Mouse (Mus musculus) CH12.LX (cell line): Measurements from ENCODE around the gene Timd2. TPM values are rescaled to one million over a fixed set of nuclear protein-coding genes. Genes with fewer than 3 reads are reported as not detected.
"Not testable (repeated sequence)": the region's sequence is repeated elsewhere in the genome, so short reads cannot be mapped to it uniquely, and the experiment has no call there.

Experiments
- DNase-seq: peaks from one replicate; pipeline ENCODE4 v3.0.0-alpha.2; 2013; ENCODE audit errors: extremely low read depth
- H3K27ac ChIP-seq: 2 replicates; pipeline ENCODE4 v1.5.1; 2012; ENCODE audit warnings: low read depth, mild to moderate bottlenecking, control low read depth, moderate library complexity; ENCODE audit not compliant: insufficient read depth
- H3K27me3 ChIP-seq: replicated peaks from 2 replicates; pipeline ENCODE3; 2012; ENCODE audit warnings: inconsistent platforms
- H3K36me3 ChIP-seq, 2 experiments: replicated peaks in 1 of 2; 2 replicates each; pipeline versions ENCODE3 to v1.6.1; 2012; ENCODE audit warnings: inconsistent platforms in 1 of 2, low read length in 1 of 2, mild to moderate bottlenecking in 1 of 2, mixed read lengths in 1 of 2, moderate library complexity in 1 of 2; ENCODE audit not compliant: control insufficient read depth in 1 of 2, insufficient read depth in 1 of 2
- H3K4me1 ChIP-seq, 2 experiments: 2 replicates each; pipeline ENCODE4 v1.6.1; 2012; ENCODE audit warnings: inconsistent platforms in 1 of 2, moderate library complexity in 1 of 2; ENCODE audit not compliant: insufficient read depth in 2 of 2, control insufficient read depth in 1 of 2
- H3K4me2 ChIP-seq: 2 replicates; pipeline ENCODE4 v1.6.1; 2012; ENCODE audit warnings: low read depth, mild to moderate bottlenecking, control low read depth; ENCODE audit not compliant: poor library complexity, insufficient read depth, severe bottlenecking
- H3K4me3 ChIP-seq, 3 experiments: fragments of 150-350 bp in 1 of 3; sonication (generic) in 1 of 3; replicated peaks in 1 of 3; 2 replicates each; pipeline versions ENCODE3 to v1.5.1; 2011 to 2012; ENCODE audit warnings: low read depth in 2 of 3, low read length in 2 of 3, mild to moderate bottlenecking in 2 of 3, moderate library complexity in 2 of 3, control low read depth in 1 of 3, improper control_type of control experiment in 1 of 3, inconsistent platforms in 1 of 3, mixed read lengths in 1 of 3; ENCODE audit not compliant: poor library complexity in 1 of 3
- H3K79me2 ChIP-seq: replicated peaks from 2 replicates; pipeline ENCODE4 v1.6.1; 2012; ENCODE audit warnings: mild to moderate bottlenecking, moderate library complexity; ENCODE audit not compliant: control insufficient read depth, poor library complexity, insufficient read depth, severe bottlenecking; ENCODE audit errors: extremely low read depth
- H3K9ac ChIP-seq: 2 replicates; pipeline ENCODE4 v1.6.1; 2012; ENCODE audit warnings: low read depth, mild to moderate bottlenecking, control low read depth, moderate library complexity; ENCODE audit not compliant: insufficient read depth
- H3K9me3 ChIP-seq: replicated peaks from 2 replicates; pipeline ENCODE3; 2012; ENCODE audit warnings: low read length, inconsistent platforms, mixed read lengths
- BHLHE40 ChIP-seq: IDR thresholded peaks from 2 replicates; pipeline ENCODE4 v1.6.1; 2011; ENCODE audit warnings: mild to moderate bottlenecking, low read depth, low read length, improper control_type of control experiment
- E2F4 ChIP-seq: IDR thresholded peaks from 2 replicates; pipeline ENCODE4 v1.6.1; 2011; ENCODE audit warnings: low read depth, low read length, improper control_type of control experiment; ENCODE audit not compliant: insufficient replicate concordance
- ELF1 ChIP-seq: IDR thresholded peaks from 2 replicates; pipeline ENCODE4 v1.6.1; 2014; ENCODE audit warnings: low read depth, mild to moderate bottlenecking, inconsistent platforms, low read length, improper control_type of control experiment
- ETS1 ChIP-seq: conservative IDR thresholded peaks from 2 replicates; pipeline ENCODE4 v1.6.1; 2012; ENCODE audit warnings: low read depth, mild to moderate bottlenecking, inconsistent platforms, low read length, improper control_type of control experiment, moderate library complexity
- GABPA ChIP-seq: IDR thresholded peaks from 2 replicates; pipeline ENCODE4 v1.6.1; 2012; ENCODE audit warnings: low read depth, low read length, improper control_type of control experiment, inconsistent platforms; ENCODE audit not compliant: insufficient replicate concordance
- HCFC1 ChIP-seq: IDR thresholded peaks from 2 replicates; pipeline ENCODE4 v1.6.1; 2012; ENCODE audit warnings: low read depth, mild to moderate bottlenecking, inconsistent platforms, low read length, improper control_type of control experiment
- JUN ChIP-seq: IDR thresholded peaks from 2 replicates; pipeline ENCODE4 v1.6.1; 2011; ENCODE audit warnings: low read depth, mild to moderate bottlenecking, low read length, improper control_type of control experiment, moderate library complexity; ENCODE audit not compliant: insufficient read depth
- JUND ChIP-seq: conservative IDR thresholded peaks from 2 replicates; pipeline ENCODE4 v1.6.1; 2011; ENCODE audit warnings: low read depth, low read length, improper control_type of control experiment
- KAT2A ChIP-seq: IDR thresholded peaks from 2 replicates; pipeline ENCODE4 v1.6.1; 2012; ENCODE audit warnings: low read length, improper control_type of control experiment, inconsistent platforms; ENCODE audit not compliant: insufficient replicate concordance
- MAZ ChIP-seq: IDR thresholded peaks from 2 replicates; pipeline ENCODE4 v1.6.1; 2012; ENCODE audit warnings: low read depth, mild to moderate bottlenecking, inconsistent platforms, low read length, improper control_type of control experiment, moderate library complexity
- MEF2A ChIP-seq: IDR thresholded peaks from 2 replicates; pipeline ENCODE4 v1.6.1; 2014; ENCODE audit warnings: low read depth, mild to moderate bottlenecking, inconsistent platforms, low read length, improper control_type of control experiment, borderline replicate concordance
- MXI1 ChIP-seq: IDR thresholded peaks from 2 replicates; pipeline ENCODE4 v1.6.1; 2011; ENCODE audit warnings: mild to moderate bottlenecking, low read depth, low read length, improper control_type of control experiment
- NRF1 ChIP-seq: IDR thresholded peaks from 2 replicates; pipeline ENCODE4 v1.6.1; 2014; ENCODE audit warnings: low read depth, mild to moderate bottlenecking, inconsistent platforms, low read length, improper control_type of control experiment, moderate library complexity
- PAX5 ChIP-seq: IDR thresholded peaks from 2 replicates; pipeline ENCODE4 v1.6.1; 2012; ENCODE audit warnings: low read length, inconsistent platforms, mixed read lengths
- POLR2A ChIP-seq: IDR thresholded peaks from 2 replicates; pipeline ENCODE4 v1.6.1; 2011; ENCODE audit warnings: low read depth, mild to moderate bottlenecking, improper control_type of control experiment, low read length
- POLR2AphosphoS2 ChIP-seq: IDR thresholded peaks from 2 replicates; pipeline ENCODE4 v1.6.1; 2011; ENCODE audit warnings: low read depth, low read length, improper control_type of control experiment
- RAD21 ChIP-seq: IDR thresholded peaks from 2 replicates; pipeline ENCODE4 v1.6.1; 2011; ENCODE audit warnings: low read depth, mild to moderate bottlenecking, low read length, improper control_type of control experiment, moderate library complexity
- RCOR1 ChIP-seq: conservative IDR thresholded peaks from 2 replicates; pipeline ENCODE4 v1.6.1; 2012; ENCODE audit warnings: low read depth, mild to moderate bottlenecking, inconsistent platforms, low read length, improper control_type of control experiment
- SIN3A ChIP-seq: IDR thresholded peaks from 2 replicates; pipeline ENCODE4 v1.6.1; 2012; ENCODE audit warnings: low read length, improper control_type of control experiment, inconsistent platforms
- TCF12 ChIP-seq: IDR thresholded peaks from 2 replicates; pipeline ENCODE4 v1.6.1; 2014; ENCODE audit warnings: low read depth, mild to moderate bottlenecking, inconsistent platforms, low read length, improper control_type of control experiment
- USF2 ChIP-seq: conservative IDR thresholded peaks from 2 replicates; pipeline ENCODE4 v1.6.1; 2011; ENCODE audit warnings: low read depth, low read length, improper control_type of control experiment
- ZC3H11A ChIP-seq: IDR thresholded peaks from 2 replicates; pipeline ENCODE4 v1.6.1; 2012; ENCODE audit warnings: low read depth, mild to moderate bottlenecking, inconsistent platforms, low read length, improper control_type of control experiment
- ZKSCAN1 ChIP-seq: IDR thresholded peaks from 2 replicates; pipeline ENCODE4 v1.6.1; 2012; ENCODE audit warnings: low read depth, inconsistent platforms, low read length, improper control_type of control experiment, borderline replicate concordance
- ZMIZ1 ChIP-seq: IDR thresholded peaks from 2 replicates; pipeline ENCODE4 v1.6.1; 2012; ENCODE audit warnings: low read depth, mild to moderate bottlenecking, inconsistent platforms, low read length, improper control_type of control experiment
- ZNF384 ChIP-seq: IDR thresholded peaks from 2 replicates; pipeline ENCODE4 v1.6.1; 2012; ENCODE audit warnings: low read depth, low read length, improper control_type of control experiment, inconsistent platforms
- dilution Hi-C: fragments of 300-500 bp; cut with MboI; formaldehyde crosslinking; loops from 2 replicates; pipeline ENCODE4 v1.14.3; 2020; ENCODE audit warnings: low sequenced_read_pairs; ENCODE audit not compliant: extremely low pct_unique_long_range_greater_than_20kb, extremely low pct_ligation_motif_present
- in situ Hi-C: fragments of 300-500 bp; cut with MboI; formaldehyde crosslinking; loops from 3 replicates; pipeline ENCODE4 v1.14.3; 2019; ENCODE audit warnings: low sequenced_read_pairs, low pct_ligation_motif_present, low pct_unique_long_range_greater_than_20kb, mixed read lengths
- polyA plus RNA-seq: library from polyadenylated mRNA; unstranded; fragments of >175 nt; gene quantifications from 2 replicates; pipeline ENCODE4 v1.2.1, GENCODE M21; 2012; ENCODE audit warnings: low read depth; ENCODE audit not compliant: insufficient read length
- total RNA-seq, 2 experiments: library from RNA; depleted of rRNA; stranded (reverse); fragments of 300-350 nt in 1 of 2; fragments of >200 nt in 1 of 2; gene quantifications; 2 replicates each; pipeline ENCODE4 v1.2.3; 2012 to 2014

Gene Timd2
- total and polyA plus RNA-seq, 3 experiments = 66.3 to 241 (median 119) TPM

DNA sequence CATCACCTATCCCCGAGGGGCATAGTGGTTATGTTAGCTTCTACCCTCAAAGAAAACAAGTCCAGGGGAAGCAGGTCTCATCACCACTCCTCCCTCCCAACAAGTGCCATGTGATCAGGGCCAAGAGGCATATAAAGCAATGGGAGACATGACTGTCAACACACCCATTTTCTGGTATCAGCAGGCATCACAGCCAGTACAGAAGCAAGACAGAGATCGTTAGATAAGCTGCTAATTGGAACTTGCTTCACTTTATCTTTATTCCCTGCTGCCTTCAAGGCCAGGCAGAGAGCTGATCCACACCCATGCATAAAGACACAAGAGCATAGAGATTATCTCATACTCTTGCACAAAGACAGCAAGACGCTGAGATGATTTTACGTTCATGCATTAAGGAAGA is 43.6 kb downstream of the Timd2 start:
- Histone ChIP-seq H3K27me3 (no peaks in the 10 kb centered on the region), H3K4me3 (no peak overlapping the region), H3K79me2 (no peaks in the 10 kb centered on the region), H3K4me2 (no peak overlapping the region), H3K9me3 (no peaks in the 10 kb centered on the region), H3K9ac (no peak overlapping the region), H3K4me1 (peaks cover 15 to 32% of the 10 kb centered on the region in 2 experiments), H3K27ac (no peak overlapping the region), H3K36me3 (no peaks in the 10 kb centered on the region)
- DNase-seq = no peak
- TF ChIP-seq E2F4 = no peak
- no peak for TF ChIP-seq POLR2AphosphoS2
- no peak for TF ChIP-seq MEF2A
- no peak for TF ChIP-seq TCF12
- TF ChIP-seq GABPA = no peak
- TF ChIP-seq ELF1 = no peak
- TF ChIP-seq RCOR1 = no peak
- TF ChIP-seq ZKSCAN1 = no peak
- TF ChIP-seq MXI1 = no peak
- no peak for TF ChIP-seq USF2
- no peak for TF ChIP-seq HCFC1
- TF ChIP-seq JUN = no peak
- no peak for TF ChIP-seq ZC3H11A
- no peak for TF ChIP-seq ZNF384
- TF ChIP-seq ZMIZ1 = no peak
- TF ChIP-seq SIN3A = no peak
- no peak for TF ChIP-seq MAZ
- TF ChIP-seq RAD21 = no peak
- TF ChIP-seq POLR2A = no peak
- dilution Hi-C loops = no loop called here
- in situ Hi-C loops = no loop called here

DNA sequence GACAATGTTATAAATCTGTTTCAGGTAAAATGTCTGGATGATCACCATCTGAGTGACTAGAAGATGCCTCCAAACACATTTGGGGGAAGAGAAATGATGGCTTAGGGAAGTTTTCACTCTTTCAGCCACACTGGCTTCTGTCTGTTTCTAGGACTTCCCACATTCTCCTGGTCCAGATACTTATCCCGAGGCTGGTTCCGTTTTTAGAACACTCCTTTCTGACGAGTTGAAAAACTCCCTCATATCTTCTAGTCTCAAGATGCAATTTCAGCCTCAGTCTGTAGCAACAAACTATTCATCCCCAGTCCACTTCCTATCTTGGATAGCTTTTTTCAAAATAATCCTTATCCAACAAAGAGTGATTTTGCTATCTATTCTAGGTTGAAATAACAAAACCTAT is 54.4 kb downstream of the Timd2 start:
- H3K4me2 ChIP-seq = no peak overlapping the region
- no peaks in the 10 kb centered on the region for H3K9me3 ChIP-seq
- no peak overlapping the region for H3K4me3 ChIP-seq
- no peaks in the 10 kb centered on the region for H3K79me2 ChIP-seq
- H3K27ac ChIP-seq = no peak overlapping the region
- H3K27me3 ChIP-seq = no peaks in the 10 kb centered on the region
- H3K9ac ChIP-seq = no peak overlapping the region
- DNase-seq = no peak
- in situ Hi-C loops (no loop called here), dilution Hi-C loops (no loop called here)
- H3K36me3 ChIP-seq = no peaks in the 10 kb centered on the region
- H3K4me1 ChIP-seq = no peaks in the 10 kb centered on the region
- no peak for TF ChIP-seq KAT2A
- TF ChIP-seq RCOR1 = no peak
- no peak for TF ChIP-seq TCF12
- TF ChIP-seq PAX5 = no peak
- no peak for TF ChIP-seq JUND
- TF ChIP-seq ETS1 = no peak
- no peak for TF ChIP-seq USF2
- no peak for TF ChIP-seq MAZ
- TF ChIP-seq BHLHE40 = no peak
- no peak for TF ChIP-seq NRF1
- no peak for TF ChIP-seq ZKSCAN1
- TF ChIP-seq GABPA = no peak

DNA sequence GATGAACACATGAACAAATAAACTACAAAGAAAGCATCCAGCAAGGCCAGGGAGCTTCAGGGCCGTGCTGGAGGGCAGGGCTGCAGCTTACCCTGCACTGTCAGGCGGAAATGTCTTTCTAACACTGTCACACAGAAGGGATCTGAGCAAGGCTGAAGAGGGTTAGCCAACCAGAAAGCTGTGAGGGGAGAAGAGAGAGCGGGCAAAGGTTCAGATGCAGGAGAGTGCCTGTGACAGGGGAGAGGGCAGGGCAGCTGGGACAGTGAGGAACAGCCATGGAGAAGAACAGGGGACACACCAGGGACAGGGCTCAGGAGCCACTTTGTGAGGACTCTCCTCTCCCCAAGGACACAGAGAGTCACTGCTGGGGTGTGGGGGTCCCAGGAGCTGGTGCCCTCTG is 57.2 kb downstream of the Timd2 start:
- H3K36me3 ChIP-seq, in situ Hi-C loops, H3K27ac ChIP-seq, H3K9me3 ChIP-seq, dilution Hi-C loops, H3K4me2 ChIP-seq, H3K79me2 ChIP-seq, H3K27me3 ChIP-seq, DNase-seq, H3K4me3 ChIP-seq, H3K4me1 ChIP-seq, H3K9ac ChIP-seq: not testable (repeated sequence)
